Mouse (Mus musculus) embryo, embryonic 10 days (tissue): ENCODE results near the gene Zcchc14.
"Not testable (repeated sequence)": the region's sequence is repeated elsewhere in the genome, so short reads cannot be mapped to it uniquely, and the experiment has no call there.

Source experiments
- DNase-seq: peaks from one replicate; pipeline ENCODE4 v3.0.0-alpha.2; 2015; ENCODE audit warnings: low spot score

Zcchc14 gene

DNA sequence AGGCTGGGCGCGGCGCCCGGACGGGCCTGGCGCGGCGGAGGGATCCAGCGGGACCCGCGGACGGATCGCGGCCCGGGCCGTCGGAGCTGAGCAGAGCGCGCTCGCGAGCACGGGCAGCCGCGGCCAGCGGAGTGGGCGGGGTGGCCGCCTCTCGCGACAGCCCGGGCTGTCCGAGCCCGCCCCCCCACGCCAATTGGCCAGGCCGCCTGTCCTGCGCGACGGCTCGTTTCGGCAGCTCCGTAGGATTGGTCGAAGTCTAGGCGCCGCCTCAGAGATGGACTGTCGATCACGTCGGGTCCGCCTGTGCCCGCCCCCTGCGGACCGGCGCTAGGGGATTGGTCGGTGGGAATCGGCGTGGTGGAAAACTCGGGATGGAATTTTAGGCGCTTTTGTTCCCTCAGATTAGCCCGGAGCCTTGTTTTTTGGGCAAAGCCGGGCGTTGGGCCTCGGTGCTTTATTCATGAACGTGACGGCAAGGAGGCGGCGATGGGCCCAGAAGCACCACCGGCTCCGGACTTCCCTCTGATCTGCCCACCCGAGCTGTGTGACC lies at the start of gene Zcchc14:
Gene Zcchc14, minus strand, starts transcription at position 128 of the 550 bp plus-strand sequence.
- DNase-seq: peak; percentile 98

DNA sequence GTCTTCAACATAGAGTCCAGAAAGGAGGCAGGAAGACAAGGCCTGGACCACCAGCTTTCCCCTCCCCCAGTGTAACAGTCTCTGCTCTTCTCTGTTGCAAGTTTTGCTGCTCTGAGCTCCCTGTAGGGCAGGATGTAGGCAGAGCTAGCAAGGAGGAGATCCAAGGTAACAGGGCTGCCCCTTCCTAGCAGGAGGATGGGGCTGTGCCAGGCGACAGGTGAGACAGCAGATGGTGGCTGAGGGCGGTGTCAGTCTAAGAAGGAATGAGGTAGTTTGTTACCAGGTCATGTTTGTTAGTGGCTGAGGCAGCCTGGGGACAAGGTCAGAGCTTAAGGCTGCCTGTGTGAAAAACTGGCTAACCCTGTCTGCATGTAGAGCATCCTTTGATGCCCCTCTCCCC lies 47.2 kb upstream of the Zcchc14 start:
- DNase-seq: no peak

DNA sequence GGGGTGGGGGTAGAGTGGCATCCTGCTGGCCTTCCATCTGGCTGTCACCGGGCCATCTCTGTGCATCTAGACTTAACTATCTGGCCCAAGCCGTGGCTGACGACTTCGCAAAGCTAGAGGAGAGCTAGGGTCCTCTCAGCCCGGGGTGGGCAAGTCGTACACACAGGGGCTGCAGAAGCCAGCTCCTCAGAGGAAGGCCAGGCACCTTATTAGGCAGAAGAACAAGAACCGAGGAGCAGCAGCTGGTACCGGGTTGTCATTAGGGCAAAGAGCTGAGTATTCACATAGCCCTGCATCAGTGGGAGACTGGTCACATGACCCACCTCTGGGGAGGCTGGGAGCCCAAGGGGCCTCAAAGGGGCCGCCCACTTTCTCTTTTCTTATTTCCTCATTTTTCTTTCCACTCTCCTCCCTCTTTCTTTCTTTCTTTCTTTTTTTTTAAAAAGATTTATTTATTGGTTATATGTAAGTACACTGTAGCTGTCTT lies 46.0 kb upstream of the Zcchc14 start:
- DNase-seq: peak; percentile 25

DNA sequence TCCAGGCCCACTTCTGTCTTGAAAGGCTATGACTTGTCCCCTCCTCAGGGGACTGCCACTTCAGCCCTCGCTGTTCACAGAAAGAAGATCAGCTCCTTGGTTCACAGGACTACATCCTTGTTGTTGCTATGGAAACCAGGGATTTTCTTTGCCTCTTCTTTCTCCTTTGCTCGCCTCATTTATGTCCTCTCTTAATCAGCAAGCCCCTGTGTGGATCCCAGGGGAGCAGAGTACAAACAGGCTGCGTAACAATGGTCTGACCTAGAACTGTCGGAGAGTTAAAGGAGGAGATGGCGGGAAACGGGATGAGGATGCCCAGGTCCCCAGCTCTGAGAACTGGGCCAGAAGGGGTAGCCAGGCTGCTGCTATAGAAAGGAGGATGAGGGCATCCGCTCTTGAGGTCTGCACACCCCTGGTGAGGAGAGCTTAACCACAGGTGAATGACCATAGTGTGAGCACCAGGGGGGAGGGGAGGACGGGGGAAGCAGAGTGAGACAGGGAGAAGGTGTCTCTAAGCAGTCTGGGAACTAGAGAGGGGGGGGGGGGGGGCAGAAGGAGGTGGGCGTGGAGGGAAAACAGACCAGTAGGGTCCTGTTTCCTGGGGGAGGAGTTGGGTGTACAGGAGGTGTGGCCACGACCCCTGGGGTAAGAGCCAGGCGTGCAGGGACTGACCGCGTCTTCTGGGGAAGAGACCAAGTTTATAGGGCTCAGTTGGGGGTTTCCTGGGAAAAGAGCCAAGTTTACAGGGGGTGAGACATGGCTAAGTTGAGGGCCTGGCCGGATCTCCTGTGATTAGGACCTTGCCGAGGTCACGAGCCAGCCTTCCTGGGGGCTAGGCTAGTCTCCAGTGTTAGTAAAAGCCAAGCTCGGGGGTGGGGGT lies 45.3 kb upstream of the Zcchc14 start:
- peak; percentile 71 for DNase-seq

DNA sequence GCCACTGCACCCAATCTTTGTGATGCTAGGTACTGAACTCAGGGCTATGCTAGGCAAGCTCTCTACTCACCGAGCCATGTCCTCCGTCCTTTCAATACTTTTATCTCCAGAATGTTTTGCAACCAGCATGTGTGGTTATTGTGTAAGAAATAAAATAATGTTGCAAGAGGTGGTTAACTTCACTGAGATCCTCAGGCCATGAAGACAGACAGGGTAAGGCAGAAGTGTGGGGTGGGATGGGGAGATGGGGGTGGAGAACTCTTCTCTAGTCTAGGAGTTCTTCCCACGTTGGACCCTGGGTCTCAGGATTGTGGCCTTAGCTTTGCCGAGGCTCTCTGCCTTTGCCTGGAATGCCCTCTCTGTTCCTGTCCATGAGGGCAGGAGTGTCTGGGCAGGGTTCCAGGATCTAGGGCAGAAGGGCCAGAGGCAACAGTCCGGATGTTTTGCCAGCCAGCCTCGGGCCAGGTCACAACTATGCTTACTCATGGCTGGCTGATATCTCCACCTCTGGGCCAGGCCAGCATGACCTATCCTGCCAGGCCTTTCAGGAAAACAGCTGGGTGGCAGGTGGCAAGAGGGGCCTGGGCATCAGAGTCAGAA lies 43.0 kb upstream of the Zcchc14 start:
- DNase-seq: no peak

DNA sequence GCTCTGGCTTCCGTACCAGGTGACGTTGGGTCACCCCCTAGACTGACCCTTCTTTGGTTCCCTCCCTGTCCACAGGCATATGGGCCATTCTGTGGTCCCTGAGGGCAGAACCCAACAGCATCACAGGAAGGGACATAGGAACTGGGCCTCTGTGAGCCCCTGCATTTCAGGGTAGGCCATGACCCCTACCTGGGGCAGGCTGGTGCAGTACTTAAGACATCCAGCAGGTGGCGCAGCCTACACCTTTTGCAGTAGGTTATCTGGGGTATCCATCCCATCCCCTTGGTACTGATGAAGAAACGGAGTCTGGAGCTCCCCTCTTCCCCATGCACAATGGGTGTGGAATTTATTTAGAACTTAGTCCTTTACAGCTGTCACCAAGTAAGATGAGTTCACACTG lies 41.8 kb upstream of the Zcchc14 start:
- peak; percentile 59 for DNase-seq

DNA sequence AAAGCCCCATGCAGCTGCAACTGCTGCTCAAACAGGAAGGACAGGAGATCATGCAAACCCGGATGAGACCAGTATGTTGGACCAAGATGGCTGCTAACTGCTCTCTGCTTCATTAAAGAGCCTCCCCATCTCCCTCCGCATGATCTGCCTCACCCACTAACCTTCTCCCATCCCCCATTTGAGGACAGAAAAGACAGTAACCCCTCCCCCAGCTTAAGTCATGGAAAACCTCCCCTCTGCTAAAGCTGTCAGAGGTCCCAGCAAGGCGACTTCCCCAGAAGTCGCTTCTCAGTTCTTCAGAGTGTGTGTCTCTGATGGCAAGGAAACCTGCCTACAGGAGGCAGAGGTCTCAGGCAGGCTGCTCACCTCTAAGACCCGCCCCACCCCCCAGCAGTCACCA lies 35.8 kb upstream of the Zcchc14 start:
- DNase-seq: no peak

DNA sequence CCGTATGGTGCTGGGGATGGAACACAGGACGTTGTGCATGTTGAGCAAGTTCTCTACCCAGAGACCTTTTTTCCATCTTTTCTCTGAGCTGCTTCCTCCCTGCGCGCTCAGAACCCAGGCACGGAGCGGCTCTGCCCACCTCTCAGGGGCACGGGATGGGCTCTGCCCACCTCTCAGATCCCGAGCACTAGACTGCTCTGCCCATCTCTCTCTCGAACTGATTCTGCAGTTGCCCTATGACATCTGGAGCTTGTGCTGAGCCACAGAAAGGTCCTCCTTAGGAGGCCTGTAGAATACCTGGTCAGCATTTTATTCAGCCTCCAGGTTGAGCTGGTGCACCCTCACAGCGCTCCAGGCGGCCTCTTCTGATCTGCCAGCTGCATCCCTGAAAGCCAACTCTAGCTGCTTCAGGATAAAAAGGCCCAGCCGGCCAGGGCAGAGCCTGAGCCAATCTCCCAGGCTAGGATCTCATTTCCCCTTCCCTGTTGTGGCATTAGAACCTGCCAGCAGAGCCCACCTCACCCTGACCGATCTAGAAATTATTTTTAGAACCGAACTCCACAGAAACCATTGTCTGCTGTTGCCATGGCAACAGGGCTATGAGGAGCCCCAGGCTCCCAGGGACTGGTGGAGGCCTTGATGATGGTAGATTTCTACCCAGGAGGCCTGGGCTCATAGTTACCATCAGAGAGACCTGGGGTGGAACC lies 34.9 kb upstream of the Zcchc14 start:
- peak; percentile 55 for DNase-seq

DNA sequence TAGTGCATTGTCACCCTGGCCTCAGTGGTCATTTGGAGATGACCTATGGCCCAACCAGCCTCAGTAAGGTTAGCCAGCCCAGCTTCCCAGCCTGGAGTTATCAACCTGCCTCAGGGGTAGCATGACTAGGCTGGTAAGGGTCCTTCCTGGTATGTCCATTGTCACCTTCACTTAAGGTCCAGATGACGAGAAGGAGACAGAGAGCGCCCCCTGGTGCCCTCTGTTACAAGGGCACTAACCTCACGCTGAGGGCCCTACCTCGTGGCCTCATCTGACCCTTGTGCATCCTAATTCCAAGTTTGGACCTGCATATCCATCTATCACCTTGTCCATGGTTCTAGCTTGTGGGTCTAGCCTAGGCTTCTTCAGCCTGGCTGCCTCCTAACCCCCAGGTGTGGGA lies 32.7 kb upstream of the Zcchc14 start:
- DNase-seq: peak; percentile 69

DNA sequence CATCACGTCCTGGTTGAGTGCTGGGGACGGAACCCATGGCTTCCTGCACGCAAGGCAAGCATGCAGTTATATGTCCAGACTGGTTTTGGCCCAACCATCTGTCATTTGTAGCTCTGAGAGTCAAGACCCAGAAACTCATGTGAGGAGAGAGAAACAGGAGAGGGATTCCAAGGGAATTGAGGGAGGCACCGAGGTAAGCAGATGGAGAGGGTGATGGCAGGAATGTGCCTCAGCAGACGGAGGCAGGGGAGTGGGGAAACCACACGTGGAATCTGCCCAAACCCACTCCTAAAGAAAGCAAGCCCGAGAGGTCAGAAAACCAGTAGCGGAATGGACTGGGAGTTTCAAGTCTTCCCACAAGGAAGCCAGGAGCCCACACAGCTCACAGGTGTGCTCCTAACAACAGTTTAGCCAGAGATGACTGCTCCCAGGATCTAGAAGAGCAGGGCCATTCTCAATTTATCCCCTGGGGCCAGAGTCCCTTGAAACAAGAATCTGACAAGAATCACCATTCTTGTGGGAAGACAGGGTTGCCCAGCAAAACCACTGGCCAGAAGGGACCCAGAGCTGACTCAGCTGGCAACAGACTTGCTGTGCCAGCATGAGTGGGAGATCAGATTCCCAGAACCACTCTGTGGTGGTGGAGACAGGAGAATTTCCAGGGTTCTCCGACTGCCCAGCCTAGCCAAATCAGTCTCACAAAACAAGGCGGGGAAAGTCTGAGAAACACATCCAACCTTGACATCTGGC lies 30.6 kb upstream of the Zcchc14 start:
- DNase-seq: no peak

DNA sequence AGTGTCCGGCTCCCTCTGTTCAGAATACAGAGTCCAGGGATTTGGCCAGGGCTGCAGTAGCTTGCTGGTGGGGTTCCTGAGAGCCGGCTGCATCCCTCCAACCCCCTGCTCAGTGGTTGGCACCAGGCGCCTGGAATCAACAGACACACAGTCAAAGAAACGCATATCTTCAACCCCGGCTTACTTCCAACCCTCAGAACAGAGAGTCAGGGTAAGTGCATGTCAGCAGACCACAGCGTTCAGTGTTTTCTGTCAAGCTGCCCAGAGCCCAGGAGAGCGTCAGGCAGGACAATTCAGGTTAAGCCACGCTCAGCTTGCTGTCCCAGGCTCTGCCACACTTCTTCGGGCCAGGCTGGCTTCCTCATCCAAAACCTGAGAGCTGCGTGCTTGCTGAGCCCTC lies 28.8 kb upstream of the Zcchc14 start:
- no peak for DNase-seq

DNA sequence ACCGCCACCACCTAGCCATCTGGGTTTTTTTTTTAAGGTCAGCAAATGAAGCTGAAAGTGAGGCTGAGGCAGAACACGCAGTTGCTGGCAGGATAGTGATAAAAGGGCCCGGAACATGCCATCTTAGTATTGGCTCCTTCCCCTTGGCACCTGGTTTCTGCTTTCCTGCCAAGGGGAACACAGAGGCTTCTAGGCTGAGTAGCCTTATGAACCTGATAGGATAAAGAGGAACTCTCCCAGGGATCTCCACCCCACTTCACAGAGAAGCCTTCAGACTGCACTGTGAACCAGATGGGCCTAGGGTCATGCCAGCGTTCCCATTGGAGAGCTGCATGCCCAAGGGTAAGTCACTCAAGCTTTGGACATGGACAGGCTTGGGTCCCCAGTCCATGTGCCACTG lies 28.2 kb upstream of the Zcchc14 start:
- DNase-seq: no peak

DNA sequence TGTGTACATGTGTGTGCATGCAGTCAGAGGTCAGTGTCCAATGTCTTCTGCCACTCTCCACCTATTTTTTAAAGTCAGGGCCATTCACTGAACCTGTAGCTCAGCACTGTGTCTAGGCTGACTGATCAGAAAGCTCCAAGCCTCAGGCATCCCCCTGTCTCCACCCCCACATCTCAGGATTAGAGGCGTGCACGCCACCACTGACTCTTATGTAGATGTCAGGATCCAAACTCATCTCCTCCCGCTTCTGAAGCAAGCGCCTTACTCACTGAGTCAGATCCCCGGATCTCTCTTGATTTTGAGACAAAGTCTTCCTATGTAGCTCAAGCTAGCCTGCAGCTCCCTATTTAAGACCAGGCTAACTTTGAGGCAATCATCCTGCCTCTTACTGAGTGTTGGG lies 26.0 kb upstream of the Zcchc14 start:
- DNase-seq: no peak

DNA sequence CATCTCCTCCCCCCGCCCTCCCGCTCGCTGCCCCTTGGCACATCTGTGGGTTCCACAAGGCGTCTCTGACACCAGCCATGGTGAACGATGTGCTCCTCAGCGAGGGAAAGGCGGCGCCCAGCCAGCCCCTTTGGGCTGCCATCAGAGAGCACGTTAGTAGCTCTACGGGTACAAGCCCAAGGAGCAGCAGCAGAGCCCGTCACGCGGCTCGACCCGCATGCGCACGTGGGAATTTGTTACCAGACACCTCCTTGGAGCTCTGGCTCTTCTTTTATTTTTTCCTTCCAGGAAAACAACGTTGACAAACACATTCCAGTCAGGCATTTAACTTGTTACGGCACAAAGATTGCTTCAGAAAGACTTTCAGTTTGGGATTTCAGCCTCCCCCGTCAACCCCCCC lies 23.0 kb upstream of the Zcchc14 start:
- no peak for DNase-seq

DNA sequence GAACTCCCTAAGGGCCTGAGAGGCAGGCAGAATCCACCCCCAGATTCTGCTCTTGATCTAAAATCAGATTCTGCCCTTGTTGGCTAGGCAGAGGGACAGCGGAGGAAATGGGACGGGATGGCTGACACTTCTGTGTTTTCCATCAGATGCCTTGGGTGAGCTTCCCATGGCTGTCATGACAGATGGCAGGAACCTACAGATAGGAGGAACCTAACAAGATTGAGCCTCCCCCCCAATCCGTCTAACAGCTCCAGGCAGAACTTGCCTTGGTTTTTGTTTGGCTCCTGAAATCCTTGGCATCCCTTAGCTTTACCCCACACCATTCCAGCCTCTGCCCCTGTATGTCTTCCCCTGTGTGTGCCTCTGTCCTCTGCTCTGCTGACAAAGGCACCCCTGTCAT lies 22.5 kb upstream of the Zcchc14 start:
- no peak for DNase-seq

DNA sequence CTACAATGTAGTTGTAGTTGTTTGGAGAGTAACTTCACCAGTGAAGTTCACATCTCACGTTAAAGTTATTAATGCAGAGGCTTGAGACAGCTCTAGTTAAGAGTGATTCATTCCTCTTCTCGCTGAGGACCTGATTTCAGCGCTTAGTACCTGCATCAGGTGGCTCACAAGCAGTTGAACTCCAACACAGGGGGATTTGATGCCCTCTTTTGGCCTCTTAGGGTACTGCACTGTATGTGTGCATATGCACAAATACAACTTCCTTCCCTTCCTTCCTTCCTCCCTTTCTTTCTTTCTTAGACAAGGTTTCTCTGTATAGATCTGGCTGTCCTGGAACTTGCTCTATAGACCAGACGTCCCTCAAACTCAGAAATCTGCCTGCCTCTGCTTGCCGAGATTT lies 21.8 kb upstream of the Zcchc14 start:
- no peak for DNase-seq

DNA sequence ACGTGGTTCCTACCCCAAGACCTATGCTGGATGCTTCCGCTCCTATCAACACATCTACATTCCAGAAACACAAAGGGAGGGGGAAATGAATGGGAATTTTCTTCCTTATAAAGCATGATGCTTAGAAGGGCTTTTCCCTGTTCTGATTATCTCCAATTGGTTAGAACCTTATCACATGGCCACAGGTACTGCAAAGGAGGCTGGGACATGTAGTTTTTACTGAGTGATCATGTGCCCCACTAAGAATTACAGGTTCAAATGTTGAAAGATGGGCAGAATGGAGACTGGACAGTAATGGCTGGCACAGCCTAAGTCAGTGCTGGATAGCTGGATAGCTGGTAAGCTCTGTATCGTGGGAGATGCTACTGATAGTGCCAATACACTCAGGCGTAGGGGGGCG lies 21.2 kb upstream of the Zcchc14 start:
- no peak for DNase-seq

DNA sequence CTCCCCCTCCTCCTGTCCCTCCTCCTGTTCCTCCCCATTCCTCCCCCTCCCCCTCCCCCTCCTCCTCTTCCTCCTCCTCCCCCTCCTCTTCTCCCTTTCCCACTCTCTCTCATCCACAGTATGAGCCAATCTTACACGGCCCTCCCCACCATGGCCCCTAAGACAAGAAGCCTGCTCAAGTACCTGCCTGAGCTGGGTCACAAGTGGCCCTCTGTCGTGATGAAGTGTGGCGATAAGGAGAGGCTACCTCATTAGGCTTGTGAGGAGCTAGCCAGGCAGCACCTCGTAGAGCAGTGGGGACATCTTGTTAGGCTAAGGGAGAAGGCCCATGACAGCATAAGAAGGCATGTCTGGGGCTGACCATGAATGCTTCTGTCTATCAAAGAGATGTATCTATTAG lies 20.5 kb upstream of the Zcchc14 start:
- DNase-seq: no peak

DNA sequence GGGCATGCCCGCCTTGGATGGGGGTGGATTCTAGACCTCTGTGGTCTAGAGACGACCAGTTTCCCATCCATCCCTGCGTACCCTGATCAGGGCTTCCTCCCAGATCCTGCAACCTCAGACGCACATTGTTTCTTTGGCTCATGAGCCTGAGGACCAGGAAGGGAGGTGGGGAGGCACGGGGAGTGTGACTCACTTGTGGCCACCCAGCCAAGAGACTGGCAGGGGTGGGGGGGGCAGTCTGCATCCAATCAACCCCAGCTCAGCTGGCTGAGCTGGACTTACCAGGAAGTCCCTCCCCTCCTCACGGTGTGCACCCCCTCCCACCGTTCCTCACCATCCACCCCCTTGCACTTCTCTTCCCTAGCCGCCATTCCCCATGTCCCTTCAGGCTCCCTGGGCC lies 16.5 kb upstream of the Zcchc14 start:
- DNase-seq: peak; percentile 28

DNA sequence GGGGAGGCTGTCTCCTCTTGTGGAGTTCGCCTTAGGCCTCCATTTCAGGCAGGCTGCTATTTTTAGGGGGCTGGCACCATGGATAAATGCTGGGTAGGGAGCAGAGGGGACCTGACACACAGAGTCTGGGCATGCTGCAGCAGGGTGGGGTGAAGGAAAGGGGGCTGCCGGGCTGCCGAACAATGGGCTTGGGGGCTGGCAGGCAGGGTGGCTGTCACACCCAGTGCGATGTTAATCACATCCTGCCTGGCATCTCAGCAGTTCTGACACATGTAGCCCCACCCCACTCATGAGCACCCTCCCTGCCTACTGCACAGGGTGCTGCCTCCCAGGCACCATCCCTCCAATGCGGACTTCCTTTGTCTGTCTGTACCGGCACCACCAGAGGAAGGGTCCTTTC lies 15.9 kb upstream of the Zcchc14 start:
- no peak for DNase-seq

DNA sequence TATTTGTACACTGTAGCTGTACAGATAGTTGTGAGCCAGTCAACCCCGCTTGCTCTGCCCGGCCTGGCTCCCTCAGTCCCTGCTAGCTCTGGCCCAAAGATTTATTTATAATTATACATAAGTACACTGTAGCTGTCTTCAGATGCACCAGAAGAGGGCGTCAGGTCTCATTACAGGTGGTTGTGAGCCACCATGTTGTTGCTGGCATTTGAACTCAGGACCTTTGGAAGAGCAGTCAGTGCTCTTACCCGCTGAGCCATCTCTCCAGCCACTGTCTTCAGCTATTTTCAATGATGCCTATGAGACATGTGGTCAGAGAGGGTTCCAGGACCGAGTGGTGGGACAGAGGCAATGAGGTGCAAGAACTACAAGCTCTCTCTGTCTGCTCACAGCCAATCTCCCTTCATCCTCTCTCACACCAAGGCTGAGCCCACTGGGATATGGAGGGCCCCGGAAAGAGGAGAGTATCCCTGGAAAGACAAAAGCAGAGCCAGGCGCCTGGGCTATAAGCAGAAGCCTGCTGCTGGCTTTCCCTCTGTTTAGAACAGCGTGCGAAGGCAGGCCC lies 15.3 kb upstream of the Zcchc14 start:
- not testable (repeated sequence) for DNase-seq

DNA sequence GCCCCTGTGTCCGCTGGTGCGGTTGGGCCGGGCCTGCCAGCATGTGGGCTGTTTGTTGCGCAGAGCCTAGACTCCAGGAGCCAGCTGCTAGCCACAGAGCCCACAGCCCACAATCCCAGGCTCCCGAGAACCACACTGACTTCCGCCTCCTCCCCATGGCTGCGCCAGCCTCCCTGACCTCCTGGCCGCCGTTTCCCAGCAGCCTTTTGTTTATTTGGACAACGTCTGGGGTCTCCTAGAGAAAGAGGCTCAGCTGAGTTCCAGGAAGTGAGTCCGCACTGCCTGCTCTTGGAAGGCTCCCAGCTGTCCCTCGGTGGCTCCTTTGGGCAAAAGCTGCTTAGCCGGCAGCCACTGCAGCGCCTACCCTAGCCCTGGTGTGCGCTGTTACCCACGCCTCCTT lies 12.6 kb upstream of the Zcchc14 start:
- DNase-seq: peak; percentile 86
